Mouse (Mus musculus) induced T-regulatory cell, adult 2 months (primary cell): Measurements from ENCODE around the gene Hmcn1.

Source experiments
- DNase-seq: peaks from one replicate; pipeline ENCODE4 v3.0.0-alpha.2; 2012; ENCODE audit warnings: low read depth

Hmcn1 gene

GRCm38 (mm10) chr1:150993162-150994064 lies at the start of gene Hmcn1:
Gene Hmcn1, minus strand, starts transcription at chr1:150993435.
- peak; percentile 63 for DNase-seq

GRCm38 (mm10) chr1:151040945-151041649 lies 47.9 kb upstream of the Hmcn1 start:
- peak; percentile 5 for DNase-seq

- no peak for DNase-seq
Observed at GRCm38 (mm10) chr1:151040290-151040689, 47.1 kb upstream of the Hmcn1 start.

GRCm38 (mm10) chr1:151039189-151039588 lies 46.0 kb upstream of the Hmcn1 start:
- no peak for DNase-seq

- no peak for DNase-seq
Observed at GRCm38 (mm10) chr1:151038566-151038965, 45.3 kb upstream of the Hmcn1 start.

- no peak for DNase-seq
Observed at GRCm38 (mm10) chr1:151036405-151036985, 43.3 kb upstream of the Hmcn1 start.

GRCm38 (mm10) chr1:151035766-151036165 lies 42.5 kb upstream of the Hmcn1 start:
- DNase-seq: no peak

- peak; percentile 76 for DNase-seq
Observed at GRCm38 (mm10) chr1:151034993-151035592, 41.9 kb upstream of the Hmcn1 start.

- no peak for DNase-seq
Observed at GRCm38 (mm10) chr1:151033291-151033690, 40.1 kb upstream of the Hmcn1 start.

- DNase-seq: no peak
Observed at GRCm38 (mm10) chr1:151031581-151031980, 38.3 kb upstream of the Hmcn1 start.

- no peak for DNase-seq
Observed at GRCm38 (mm10) chr1:151031086-151031485, 37.9 kb upstream of the Hmcn1 start.

- peak; percentile 76 for DNase-seq
Observed at GRCm38 (mm10) chr1:151025049-151025773, 32.0 kb upstream of the Hmcn1 start.

GRCm38 (mm10) chr1:151019273-151019890 lies 26.1 kb upstream of the Hmcn1 start:
- DNase-seq: no peak

GRCm38 (mm10) chr1:151011056-151011455 lies 17.8 kb upstream of the Hmcn1 start:
- peak; percentile 77 for DNase-seq

- DNase-seq: peak; percentile 82
Observed at GRCm38 (mm10) chr1:151009115-151009797, 16.0 kb upstream of the Hmcn1 start.

GRCm38 (mm10) chr1:151007747-151008146 lies 14.5 kb upstream of the Hmcn1 start:
- no peak for DNase-seq

GRCm38 (mm10) chr1:151004007-151004406 lies 10.8 kb upstream of the Hmcn1 start:
- DNase-seq: no peak

- peak; percentile 72 for DNase-seq
Observed at GRCm38 (mm10) chr1:151001868-151002428, 8.7 kb upstream of the Hmcn1 start.

- DNase-seq: no peak
Observed at GRCm38 (mm10) chr1:151000714-151001113, 7.5 kb upstream of the Hmcn1 start.

GRCm38 (mm10) chr1:150994612-150995011 lies 1.4 kb upstream of the Hmcn1 start:
- no peak for DNase-seq
